14 mouse cellular contexts compared by ENCODE assay signal in the genomic region with DNA sequence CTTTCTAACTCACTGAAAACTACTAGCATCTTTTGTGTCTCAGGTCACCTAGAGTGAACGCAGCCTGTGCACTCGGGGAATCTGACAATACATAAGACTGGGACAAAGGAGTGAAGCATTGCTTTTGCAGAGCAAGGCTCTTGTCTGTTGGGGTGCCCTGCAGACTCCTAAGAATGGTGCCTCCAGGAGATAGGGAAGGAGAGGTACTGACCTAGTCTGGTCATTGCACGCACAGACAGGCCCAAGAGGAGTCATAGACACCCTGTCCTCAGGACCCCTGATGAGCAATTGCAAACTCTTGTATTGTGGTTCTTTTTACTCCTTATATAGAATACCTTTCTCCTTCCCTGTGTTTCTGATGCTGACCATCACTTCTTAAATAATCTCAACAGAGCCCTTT.
"Had no signal": no experiment of that assay in that cellular context is flagged by ENCODE, and none has a peak within 500 bp of the region (broad histone marks: within the 10 kb centered on the region; RNA-seq: fewer than 3 reads in every experiment).

No protein-coding gene starts in this region.

- H3K9ac ChIP-seq: limb, embryonic 13.5 days; liver, embryonic 14.5 days; midbrain, embryonic 15.5 days; neural tube, embryonic 13.5 days had no signal

- DNase-seq: kidney, postnatal 36 days; layer of hippocampus, adult 9-11 months; layer of hippocampus, postnatal 36 days; lung, adult 18-20 months; retina, postnatal 1 day; right cerebral cortex, postnatal 4 days; spleen, adult 18-20 months; thymus, adult 18-20 months; thymus, postnatal 14 days had no signal

- H3K36me3 ChIP-seq: midbrain, embryonic 15.5 days; neural tube, embryonic 13.5 days had no signal

- ATAC-seq: midbrain, embryonic 15.5 days had no signal

- H3K4me2 ChIP-seq: midbrain, embryonic 15.5 days; neural tube, embryonic 13.5 days had no signal

- H3K9me3 ChIP-seq: limb, embryonic 13.5 days; midbrain, embryonic 15.5 days; neural tube, embryonic 13.5 days had no signal

- H3K4me3 ChIP-seq: limb, embryonic 13.5 days; midbrain, embryonic 15.5 days; neural tube, embryonic 13.5 days had no signal

- H3K27ac ChIP-seq: kidney, postnatal 0 days; limb, embryonic 13.5 days; liver, embryonic 14.5 days; midbrain, embryonic 15.5 days; neural tube, embryonic 13.5 days had no signal

- H3K27me3 ChIP-seq: limb, embryonic 13.5 days; midbrain, embryonic 15.5 days; neural tube, embryonic 13.5 days had no signal
